8 mouse cellular contexts compared by ENCODE assay signal in the genomic region with DNA sequence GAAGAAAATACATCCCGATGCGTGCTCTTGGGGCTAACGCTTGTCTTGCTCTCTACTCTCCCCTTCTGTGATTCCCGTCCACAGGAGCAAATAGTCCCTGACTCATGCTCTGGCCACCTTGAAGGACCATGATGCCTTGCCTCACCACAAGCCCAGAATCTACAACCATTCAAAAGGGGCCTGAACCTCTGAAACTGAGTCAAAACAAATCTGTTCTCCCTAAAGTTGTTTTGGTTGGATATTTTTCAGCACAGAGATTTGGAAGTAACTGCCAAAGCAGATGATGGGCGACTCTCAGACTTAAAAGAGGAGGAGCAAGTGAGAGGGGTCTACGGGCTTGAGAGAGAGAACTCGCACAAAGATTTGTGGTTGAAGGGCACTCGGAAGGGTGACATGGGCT. TPM values are rescaled to one million over a fixed set of nuclear protein-coding genes. Genes with fewer than 3 reads are reported as not detected.
DNase-seq lines count a peak whose midpoint lies in the region; ATAC-seq lines count a peak whose summit lies in the region.

No protein-coding gene starts in this region.

- peak overlapping the region; percentile 92 for H3K9ac ChIP-seq in heart, embryonic 13.5 days
- peak overlapping the region; percentile 85 for H3K9ac ChIP-seq in limb, embryonic 13.5 days
- H3K9ac ChIP-seq in stomach, embryonic 14.5 days (replicated peaks; ENCODE audit: low read depth, low read length) = peak overlapping the region; percentile 87

- no peak for ATAC-seq in heart, embryonic 13.5 days (ENCODE audit: extremely low read depth, insufficient number of reproducible peaks, low FRiP score, low TSS enrichment)
- ATAC-seq in limb, embryonic 13.5 days (ENCODE audit: low FRiP score, low read depth) = no peak
- no peak for ATAC-seq in stomach, embryonic 14.5 days (ENCODE audit: insufficient number of reproducible peaks, insufficient read depth, low FRiP score, low read depth)

- WGBS in heart, embryonic 13.5 days = 20% methylated on average over 8 of the region's 8 CpGs
- WGBS in limb, embryonic 13.5 days = 17% methylated on average over 8 of the region's 8 CpGs
- 11% methylated on average over 8 of the region's 8 CpGs for WGBS in stomach, embryonic 14.5 days

- peak overlapping the region; percentile 97 for H3K4me2 ChIP-seq in heart, embryonic 13.5 days
- H3K4me2 ChIP-seq in limb, embryonic 13.5 days (replicated peaks) = peak overlapping the region; percentile 93
- H3K4me2 ChIP-seq in stomach, embryonic 14.5 days (replicated peaks; ENCODE audit: low read depth, low read length) = peak overlapping the region; percentile 80

- 0 out of 2 replicates have a peak, but pooled peaks cover 2% of the 10 kb centered on the region for H3K36me3 ChIP-seq in heart, embryonic 13.5 days
- H3K36me3 ChIP-seq in limb, embryonic 13.5 days = peaks cover 7% of the 10 kb centered on the region; the same call in 1 of the 2 replicates
- H3K36me3 ChIP-seq in stomach, embryonic 14.5 days (ENCODE audit: control insufficient read depth, insufficient read depth, low read length) = no peaks in the 10 kb centered on the region; the same call in 1 of the 2 replicates

- H3K9me3 ChIP-seq in heart, embryonic 13.5 days = no peaks in the 10 kb centered on the region
- H3K9me3 ChIP-seq in limb, embryonic 13.5 days = no peaks in the 10 kb centered on the region
- no peaks in the 10 kb centered on the region for H3K9me3 ChIP-seq in stomach, embryonic 14.5 days (ENCODE audit: control insufficient read depth, low read depth, low read length)

- peak overlapping the region; percentile 68 for H3K27ac ChIP-seq in heart, embryonic 13.5 days (replicated peaks)
- H3K27ac ChIP-seq in limb, embryonic 13.5 days = peak overlapping the region; percentile 11; the same call in 1 of the 2 replicates
- H3K27ac ChIP-seq in stomach, embryonic 14.5 days (ENCODE audit: low read length) = no peak overlapping the region; the same call in 1 of the 2 replicates

- H3K4me1 ChIP-seq in heart, embryonic 13.5 days = peaks cover 23% of the 10 kb centered on the region
- peaks cover 22% of the 10 kb centered on the region for H3K4me1 ChIP-seq in limb, embryonic 13.5 days
- peaks cover 6% of the 10 kb centered on the region; the same call in 1 of the 2 replicates for H3K4me1 ChIP-seq in stomach, embryonic 14.5 days (ENCODE audit: control insufficient read depth, insufficient read depth, low read length)

- peak overlapping the region; percentile 77 for H3K4me3 ChIP-seq in heart, embryonic 13.5 days
- peak overlapping the region; percentile 69 for H3K4me3 ChIP-seq in limb, embryonic 13.5 days
- H3K4me3 ChIP-seq in stomach, embryonic 14.5 days (ENCODE audit: low read depth, low read length) = peak overlapping the region; percentile 70

- DNase-seq in heart, postnatal 25 days (ENCODE audit: low spot score) = no peak
- DNase-seq in ES-CJ7 (ENCODE audit: low read depth, low spot score) = peak; percentile 3
- DNase-seq in fibroblast of lung, adult 2 months (ENCODE audit: low read depth) = peak; percentile 40
- DNase-seq in layer of hippocampus, adult 9-11 months = no peak
- DNase-seq in gastrocnemius, adult 8-10 months (ENCODE audit: low spot score in 2 of 2) = no peak

- intact Hi-C loops in heart, postnatal 25 days (cut with DNase I) = loop anchor here (10.0 kb wide), 1 partner anchor 244 kb away; no protein-coding TSS in a partner anchor

- H3K27me3 ChIP-seq in heart, embryonic 13.5 days (replicated peaks) = no peaks in the 10 kb centered on the region; the same call in 1 of the 2 replicates
- H3K27me3 ChIP-seq in limb, embryonic 13.5 days = no peaks in the 10 kb centered on the region
- H3K27me3 ChIP-seq in stomach, embryonic 14.5 days (ENCODE audit: control insufficient read depth, insufficient read depth, low read length) = no peaks in the 10 kb centered on the region

RNA-seq across cellular contexts. Expression of a gene that starts 0.5 kb away (rescaled TPM):
- 107 and 129 TPM in 2 replicates for polyA plus RNA-seq in heart, embryonic 13.5 days (2015; fragmentation: Nextera tagmentation; extraction: Ambion mirVana)
- 10 to 100 TPM; 24.4 to 33.3 TPM for total RNA-seq in heart, postnatal 25 days (2021)
- 172 and 187 TPM in 2 replicates for polyA plus RNA-seq in limb, embryonic 13.5 days (2015; fragmentation: Nextera tagmentation; extraction: Ambion mirVana)
- polyA plus RNA-seq in stomach, embryonic 14.5 days (2014; fragmentation: Nextera tagmentation; extraction: Ambion mirVana) = 176 and 184 TPM in 2 replicates
- 10 to 100 TPM; 34.1 to 43.2 (median 36.8) TPM for total RNA-seq in gastrocnemius, adult 8-10 months (2022)

RNA-seq across cellular contexts. Expression of a gene that starts 0.6 kb away (rescaled TPM):
- 7.5 and 8.1 TPM in 2 replicates for polyA plus RNA-seq in heart, embryonic 13.5 days (2015; fragmentation: Nextera tagmentation; extraction: Ambion mirVana)
- 1 to 10 TPM; 1.5 to 2.5 TPM for total RNA-seq in heart, postnatal 25 days (2021)
- 14.5 TPM in 2 replicates for polyA plus RNA-seq in limb, embryonic 13.5 days (2015; fragmentation: Nextera tagmentation; extraction: Ambion mirVana)
- 23.4 and 24.2 TPM in 2 replicates for polyA plus RNA-seq in stomach, embryonic 14.5 days (2014; fragmentation: Nextera tagmentation; extraction: Ambion mirVana)
- total RNA-seq in gastrocnemius, adult 8-10 months (2022) = under 1 TPM; 0.24 to 0.99 (median 0.77) TPM

RNA-seq across cellular contexts. Expression of a gene that starts 26.7 kb away (rescaled TPM):
- 0.15 and 0.28 TPM in 2 replicates for polyA plus RNA-seq in heart, embryonic 13.5 days (2015; fragmentation: Nextera tagmentation; extraction: Ambion mirVana)
- total RNA-seq in heart, postnatal 25 days (2021) = 1 to 10 TPM in 1 of 2 experiments, under 1 TPM in 1; 0.44 to 1.2 TPM
- 1.6 and 3.6 TPM in 2 replicates for polyA plus RNA-seq in limb, embryonic 13.5 days (2015; fragmentation: Nextera tagmentation; extraction: Ambion mirVana)
- polyA plus RNA-seq in stomach, embryonic 14.5 days (2014; fragmentation: Nextera tagmentation; extraction: Ambion mirVana) = 1.4 and 1.8 TPM in 2 replicates
- total RNA-seq in gastrocnemius, adult 8-10 months (2022) = under 1 TPM; 0.22 to 0.63 (median 0.49) TPM

Comparison
In these comparisons a context has a peak if more than half of its experiments do, and no peak if none do; other contexts are left out.
1. DNase-seq: peak in ES-CJ7 (single experiment) and fibroblast of lung, adult 2 months (single experiment); none in heart, postnatal 25 days (single experiment), layer of hippocampus, adult 9-11 months (single experiment) and gastrocnemius, adult 8-10 months (0 of 2).
2. Peak in every context shown above with its lines, with median percentiles within 50 percentile points of each other: H3K4me2 ChIP-seq, H3K4me3 ChIP-seq and H3K9ac ChIP-seq.